Mouse (Mus musculus): ENCODE results near the gene Gm17467. TPM values are rescaled to one million over a fixed set of nuclear protein-coding genes. Genes with fewer than 3 reads are reported as not detected.
"Not testable (repeated sequence)": the region's sequence is repeated elsewhere in the genome, so short reads cannot be mapped to it uniquely, and the experiment has no call there.

Gm17467 gene
- total RNA-seq (2012; rRNA removed) (not detected in 2 replicates), polyA plus RNA-seq (2012; ENCODE audit: insufficient read depth in 1 of 2, insufficient read length in 2 of 2, low read depth in 1 of 2, low replicate concordance in 2 of 2, missing spikeins in 1 of 2) (not detected)

GRCm38 (mm10) chrX:123704691-123705090 lies at the start of gene Gm17467:
Gene Gm17467 (minus strand): TSS chrX:123704791.
- H3K4me1 ChIP-seq (ENCODE audit: control insufficient read depth in 1 of 2, insufficient read depth in 2 of 2, low read length in 2 of 2); H3K27ac ChIP-seq (ENCODE audit: control insufficient read depth, low read depth, low read length); H3K36me3 ChIP-seq (ENCODE audit: control insufficient read depth in 1 of 2, insufficient read depth in 2 of 2, low read length in 2 of 2); H3K9me3 ChIP-seq (replicated peaks; ENCODE audit: insufficient read depth, low read length); DNase-seq (ENCODE audit: low read depth, low spot score); H3K27me3 ChIP-seq (ENCODE audit: control insufficient read depth in 1 of 2, insufficient read depth in 2 of 2, low read length in 2 of 2); H3K4me3 ChIP-seq (ENCODE audit: control insufficient read depth in 1 of 2, insufficient read depth in 1 of 2, low read depth in 2 of 2, low read length in 2 of 2); H3K79me2 ChIP-seq (ENCODE audit: control insufficient read depth, insufficient read depth, low read length, poor library complexity); H3K9ac ChIP-seq (ENCODE audit: control insufficient read depth, low read depth, low read length, poor library complexity, severe bottlenecking): not testable (repeated sequence)

Other genes with a start within 250 kb of the Gm17467 start
- not detected in 2 replicates for gene Cldn34c2, start 123.1 kb downstream of the Gm17467 start, total RNA-seq (2012; rRNA removed)
- gene Cldn34c2, start 123.1 kb downstream of the Gm17467 start, polyA plus RNA-seq (2012; ENCODE audit: insufficient read depth in 1 of 2, insufficient read length in 2 of 2, low read depth in 1 of 2, low replicate concordance in 2 of 2, missing spikeins in 1 of 2), result not detected
- not detected in 2 replicates for gene Cldn34c3, start 88.9 kb upstream of the Gm17467 start, total RNA-seq (2012; rRNA removed)
- not detected for gene Cldn34c3, start 88.9 kb upstream of the Gm17467 start, polyA plus RNA-seq (2012; ENCODE audit: insufficient read depth in 1 of 2, insufficient read length in 2 of 2, low read depth in 1 of 2, low replicate concordance in 2 of 2, missing spikeins in 1 of 2)

All from MEL (cell line).